Mouse (Mus musculus): ENCODE measurements around the gene Hectd2.

DNA sequence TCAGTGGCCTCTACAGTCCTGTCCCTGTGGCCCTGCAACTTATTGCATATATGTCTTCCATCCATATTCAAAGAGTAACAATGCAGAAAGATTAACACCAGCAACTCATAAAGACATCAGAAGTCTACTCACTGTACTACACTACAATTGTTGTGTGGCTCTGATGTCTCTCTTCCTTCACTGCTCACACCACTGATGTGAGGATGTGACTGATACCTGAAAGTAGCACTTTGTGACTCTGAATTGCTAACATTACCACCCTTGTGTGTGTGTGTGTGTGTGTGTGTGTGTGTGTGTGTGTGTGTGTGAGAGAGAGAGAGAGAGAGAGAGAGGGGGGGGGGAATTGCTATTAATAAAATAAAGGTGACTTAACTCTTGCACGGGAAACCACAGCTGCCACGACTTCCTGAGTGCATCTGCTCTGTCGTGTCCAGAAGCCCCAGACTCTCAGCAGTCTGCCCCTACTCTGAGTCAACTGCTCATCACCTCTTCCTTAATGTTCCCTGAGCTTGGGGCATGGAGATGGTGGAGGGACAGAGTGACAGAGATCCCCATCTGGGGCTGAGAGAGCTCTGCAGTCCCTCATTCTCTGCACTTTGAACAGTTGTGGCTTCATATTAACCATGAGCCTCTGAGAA lies 31.8 kb upstream of the Hectd2 start:
- TF ChIP-seq ZNF384 (IDR thresholded peaks at IDR 0.05; ENCODE audit: low read depth, low read length) (no peak), CTCF (IDR thresholded peaks at IDR 0.05 in 2 of 3, conservative IDR thresholded peaks at IDR 0.05 in 1 of 3; ENCODE audit: control insufficient read depth in 1 of 3, insufficient read depth in 1 of 3, low read depth in 2 of 3, low read length in 3 of 3, poor library complexity in 1 of 3, severe bottlenecking in 1 of 3) (no peak), EP300 (IDR thresholded peaks at IDR 0.05; ENCODE audit: low read depth in 1 of 2, low read length in 2 of 2) (no peak), POLR2A (IDR thresholded peaks at IDR 0.05; ENCODE audit: control insufficient read depth in 1 of 2, insufficient read depth in 1 of 2, low read depth in 1 of 2, low read length in 2 of 2, poor library complexity in 1 of 2) (no peak), USF1 (IDR thresholded peaks at IDR 0.05; ENCODE audit: low read depth, low read length) (no peak), SIN3A (IDR thresholded peaks at IDR 0.05; ENCODE audit: low read length) (no peak), CHD1 (IDR thresholded peaks at IDR 0.05; ENCODE audit: low read depth, low read length) (no peak), ETS1 (IDR thresholded peaks at IDR 0.05; ENCODE audit: low read depth, low read length) (no peak), MXI1 (IDR thresholded peaks at IDR 0.05; ENCODE audit: low read depth, low read length) (no peak), UBTF (IDR thresholded peaks at IDR 0.05; ENCODE audit: borderline replicate concordance, insufficient read depth, low read depth, low read length) (no peak), RCOR1 (IDR thresholded peaks at IDR 0.05; ENCODE audit: low read depth, low read length) (no peak)
